Comparison of ENCODE assay signal across 10 mouse cellular contexts in the genomic region with DNA sequence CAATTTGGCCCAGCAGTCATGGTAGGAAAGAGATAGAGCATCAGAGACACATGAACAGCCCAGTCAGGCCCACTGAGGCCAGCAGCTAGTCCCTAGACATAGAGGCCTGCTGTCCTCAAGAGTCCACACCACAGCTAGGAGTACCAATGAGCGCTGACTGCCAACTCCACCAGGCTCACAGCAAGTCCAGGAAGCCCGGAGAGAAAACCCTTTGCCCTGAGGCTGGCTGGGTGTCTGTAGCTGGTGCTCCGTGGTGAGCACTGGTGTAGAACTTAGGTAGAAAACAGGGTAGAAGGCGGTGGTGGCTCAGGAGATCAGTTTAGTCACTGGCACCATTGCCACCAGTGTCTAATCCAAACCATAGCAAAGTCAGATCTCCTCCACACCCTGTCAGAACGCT. TPM values are rescaled to one million over a fixed set of nuclear protein-coding genes. Genes with fewer than 3 reads are reported as not detected.
A peak's percentile ranks its signal among the peaks of the same experiment; 100 is the strongest.
DNase-seq lines count a peak whose midpoint lies in the region; ATAC-seq lines count a peak whose summit lies in the region.
"Had no signal": no experiment of that assay in that cellular context is flagged by ENCODE, and none has a peak within 500 bp of the region (broad histone marks: within the 10 kb centered on the region; RNA-seq: fewer than 3 reads in every experiment).

No protein-coding gene starts in this region.

- no peaks in the 10 kb centered on the region for H3K9me3 ChIP-seq in hindbrain, embryonic 15.5 days
- no peaks in the 10 kb centered on the region for H3K9me3 ChIP-seq in hindbrain, embryonic 12.5 days (replicated peaks)
- H3K9me3 ChIP-seq in lung, embryonic 15.5 days = no peaks in the 10 kb centered on the region
- no peaks in the 10 kb centered on the region for H3K9me3 ChIP-seq in embryonic facial prominence, embryonic 10.5 days

- H3K4me3 ChIP-seq in hindbrain, embryonic 15.5 days = no peak overlapping the region
- no peak overlapping the region for H3K4me3 ChIP-seq in hindbrain, embryonic 12.5 days
- no peak overlapping the region for H3K4me3 ChIP-seq in lung, embryonic 15.5 days
- peak overlapping the region; percentile 88; the same call in 1 of the 2 replicates for H3K4me3 ChIP-seq in embryonic facial prominence, embryonic 10.5 days

- no peak overlapping the region for H3K9ac ChIP-seq in hindbrain, embryonic 15.5 days
- H3K9ac ChIP-seq in hindbrain, embryonic 12.5 days = no peak overlapping the region
- H3K9ac ChIP-seq in lung, embryonic 15.5 days = no peak overlapping the region

- no peaks in the 10 kb centered on the region for H3K36me3 ChIP-seq in hindbrain, embryonic 15.5 days
- H3K36me3 ChIP-seq in hindbrain, embryonic 12.5 days = no peaks in the 10 kb centered on the region
- no peaks in the 10 kb centered on the region for H3K36me3 ChIP-seq in lung, embryonic 15.5 days
- H3K36me3 ChIP-seq in embryonic facial prominence, embryonic 10.5 days (replicated peaks) = no peaks in the 10 kb centered on the region

- ATAC-seq in hindbrain, embryonic 15.5 days (ENCODE audit: low FRiP score, low read depth) = no peak
- ATAC-seq in hindbrain, embryonic 12.5 days (ENCODE audit: low FRiP score) = no peak
- no peak for ATAC-seq in lung, embryonic 15.5 days (ENCODE audit: borderline replicate concordance, extremely low read depth, low FRiP score, low TSS enrichment)

- no peak overlapping the region for H3K27ac ChIP-seq in hindbrain, embryonic 15.5 days (replicated peaks)
- H3K27ac ChIP-seq in hindbrain, embryonic 12.5 days = no peak overlapping the region
- peak overlapping the region; percentile 86 for H3K27ac ChIP-seq in lung, embryonic 15.5 days
- H3K27ac ChIP-seq in embryonic facial prominence, embryonic 10.5 days (replicated peaks) = no peak overlapping the region

- H3K4me2 ChIP-seq in hindbrain, embryonic 15.5 days = peak overlapping the region; percentile 90; the same call in 1 of the 2 replicates
- no peak overlapping the region for H3K4me2 ChIP-seq in hindbrain, embryonic 12.5 days (replicated peaks)
- H3K4me2 ChIP-seq in lung, embryonic 15.5 days = no peak overlapping the region

- H3K4me1 ChIP-seq in hindbrain, embryonic 15.5 days (replicated peaks) = peaks cover 27% of the 10 kb centered on the region
- H3K4me1 ChIP-seq in hindbrain, embryonic 12.5 days = peaks cover 20% of the 10 kb centered on the region
- peaks cover 25% of the 10 kb centered on the region for H3K4me1 ChIP-seq in lung, embryonic 15.5 days
- peaks cover 17% of the 10 kb centered on the region for H3K4me1 ChIP-seq in embryonic facial prominence, embryonic 10.5 days

- no peaks in the 10 kb centered on the region for H3K27me3 ChIP-seq in hindbrain, embryonic 15.5 days
- peaks cover 5% of the 10 kb centered on the region; the same call in 1 of the 2 replicates for H3K27me3 ChIP-seq in hindbrain, embryonic 12.5 days
- H3K27me3 ChIP-seq in lung, embryonic 15.5 days = no peaks in the 10 kb centered on the region
- peaks cover 30% of the 10 kb centered on the region for H3K27me3 ChIP-seq in embryonic facial prominence, embryonic 10.5 days (replicated peaks; ENCODE audit: low read depth, poor library complexity, severe bottlenecking)
- H3K27me3 ChIP-seq: Patski had no signal

- 86% methylated on average over 5 of the region's 5 CpGs for WGBS in hindbrain, embryonic 15.5 days
- 88% methylated on average over 5 of the region's 5 CpGs for WGBS in hindbrain, embryonic 12.5 days
- WGBS in lung, embryonic 15.5 days = 81% methylated on average over 5 of the region's 5 CpGs
- 78% methylated on average over 5 of the region's 5 CpGs for WGBS in embryonic facial prominence, embryonic 10.5 days

- DNase-seq in cerebellum, adult 9-11 months = peak; percentile 46
- DNase-seq in cerebellum, adult 18-20 months = no peak
- DNase-seq in lung, postnatal 36 days = no peak
- no peak for DNase-seq in embryonic facial prominence, embryonic 10.5 days (ENCODE audit: low spot score)
- DNase-seq in adrenal gland, adult 2 months = no peak
- DNase-seq: gastrocnemius, postnatal 25 days had no signal

RNA-seq across cellular contexts. Expression of gene Atp11a, which starts 1.0 kb away (rescaled TPM):
- 14.1 and 15.6 TPM in 2 replicates for polyA plus RNA-seq in hindbrain, embryonic 15.5 days (2015; fragmentation: Nextera tagmentation; extraction: Ambion mirVana)
- 15.3 and 17.6 TPM in 2 replicates for polyA plus RNA-seq in hindbrain, embryonic 12.5 days (2016; fragmentation: Nextera tagmentation; extraction: Ambion mirVana)
- 16.8 and 21.8 TPM in 2 replicates for polyA plus RNA-seq in lung, embryonic 15.5 days (2015; fragmentation: Nextera tagmentation; extraction: Ambion mirVana)
- polyA plus RNA-seq in embryonic facial prominence, embryonic 10.5 days (2016; fragmentation: Nextera tagmentation; extraction: Ambion mirVana) = 9.8 and 10.2 TPM in 2 replicates
- total RNA-seq in adrenal gland, adult 2 months (2021) = 100 to 1,000 TPM; 124 to 139 TPM
- polyA plus RNA-seq in adrenal gland, adult 2 months (2012; rRNA removed) = 101 and 103 TPM in 2 replicates
